Mouse (Mus musculus) hindbrain, embryonic 12.5 days (tissue): ENCODE data around the gene Aprt. TPM values are rescaled to one million over a fixed set of nuclear protein-coding genes. Genes with fewer than 3 reads are reported as not detected.

Experiments used
- ATAC-seq: fragments of 200-750 bp; cut with Nextera tagmentation; 2 replicates; pipeline ENCODE4 v1.8.0; 2017; ENCODE audit warnings: moderate TSS enrichment; ENCODE audit not compliant: low FRiP score
- H3K27ac ChIP-seq: fragments of 300-500 bp; sonication (generic); 2 replicates; pipeline ENCODE4 v1.5.1; 2016; ENCODE audit warnings: mild to moderate bottlenecking
- H3K27me3 ChIP-seq: fragments of 300-500 bp; sonication (generic); 2 replicates; pipeline ENCODE4 v1.6.1; 2016; ENCODE audit warnings: mild to moderate bottlenecking
- H3K36me3 ChIP-seq: fragments of 300-500 bp; sonication (generic); 2 replicates; pipeline ENCODE4 v1.6.1; 2016; ENCODE audit warnings: mild to moderate bottlenecking
- H3K4me1 ChIP-seq: fragments of 300-500 bp; sonication (generic); 2 replicates; pipeline ENCODE4 v1.6.1; 2016
- H3K4me2 ChIP-seq: fragments of 300-500 bp; sonication (generic); replicated peaks from 2 replicates; pipeline ENCODE4 v1.6.1; 2016; ENCODE audit warnings: mild to moderate bottlenecking
- H3K4me3 ChIP-seq: fragments of 300-500 bp; sonication (generic); 2 replicates; pipeline ENCODE4 v1.5.1; 2016; ENCODE audit warnings: mild to moderate bottlenecking
- H3K9ac ChIP-seq: fragments of 300-500 bp; sonication (generic); 2 replicates; pipeline ENCODE4 v1.6.1; 2016; ENCODE audit warnings: mild to moderate bottlenecking, moderate library complexity
- H3K9me3 ChIP-seq: fragments of 300-500 bp; sonication (generic); replicated peaks from 2 replicates; pipeline ENCODE4 v1.6.1; 2016; ENCODE audit warnings: mild to moderate bottlenecking
- WGBS: fragments of 180-500 bp; shearing (Covaris S2); methylation state at CpG from one replicate; pipeline ENCODE4 v1.1.7; 2016; 5-methylcytosine and 5-hydroxymethylcytosine counted together
- polyA plus RNA-seq: library from polyadenylated mRNA; unstranded; fragments of >200 nt; fragmentation: Nextera tagmentation; extraction: Ambion mirVana; gene quantifications from 2 replicates; pipeline ENCODE4 v1.2.1, GENCODE M21; 2016

The Aprt gene
- polyA plus RNA-seq, 1 experiment from 2014 or later, result 185 TPM

DNA sequence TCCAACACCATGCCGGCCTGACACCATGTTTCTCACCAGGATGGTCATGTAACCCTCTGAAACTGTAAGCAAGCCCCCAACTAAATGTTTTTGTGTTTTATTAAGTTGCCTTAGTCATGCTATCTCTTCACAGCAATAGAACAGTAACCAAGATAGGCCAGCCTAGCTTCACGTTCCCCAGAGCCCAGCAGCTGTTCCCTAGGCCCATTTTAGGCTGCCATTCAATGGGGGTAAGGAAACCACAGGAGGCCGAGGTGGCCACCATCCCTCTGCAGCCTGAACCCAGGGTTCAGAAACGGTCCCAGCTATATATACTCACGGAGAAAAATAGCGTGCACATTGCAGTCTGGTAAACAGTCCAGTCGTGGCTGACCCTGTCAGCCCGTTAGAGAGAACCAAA is 32.6 kb downstream of the Aprt start:
- no peak overlapping the region for H3K27ac ChIP-seq
- 93% methylated on average over 8 of the region's 8 CpGs for WGBS
- H3K4me1 ChIP-seq, result peaks cover 10% of the 10 kb centered on the region
- H3K9me3 ChIP-seq, result no peaks in the 10 kb centered on the region
- H3K4me2 ChIP-seq, result no peak overlapping the region
- H3K27me3 ChIP-seq, result 0 out of 2 replicates have a peak, but pooled peaks cover 4% of the 10 kb centered on the region
- H3K9ac ChIP-seq, result no peak overlapping the region
- no peak for ATAC-seq
- H3K4me3 ChIP-seq, result no peak overlapping the region
- no peaks in the 10 kb centered on the region for H3K36me3 ChIP-seq

DNA sequence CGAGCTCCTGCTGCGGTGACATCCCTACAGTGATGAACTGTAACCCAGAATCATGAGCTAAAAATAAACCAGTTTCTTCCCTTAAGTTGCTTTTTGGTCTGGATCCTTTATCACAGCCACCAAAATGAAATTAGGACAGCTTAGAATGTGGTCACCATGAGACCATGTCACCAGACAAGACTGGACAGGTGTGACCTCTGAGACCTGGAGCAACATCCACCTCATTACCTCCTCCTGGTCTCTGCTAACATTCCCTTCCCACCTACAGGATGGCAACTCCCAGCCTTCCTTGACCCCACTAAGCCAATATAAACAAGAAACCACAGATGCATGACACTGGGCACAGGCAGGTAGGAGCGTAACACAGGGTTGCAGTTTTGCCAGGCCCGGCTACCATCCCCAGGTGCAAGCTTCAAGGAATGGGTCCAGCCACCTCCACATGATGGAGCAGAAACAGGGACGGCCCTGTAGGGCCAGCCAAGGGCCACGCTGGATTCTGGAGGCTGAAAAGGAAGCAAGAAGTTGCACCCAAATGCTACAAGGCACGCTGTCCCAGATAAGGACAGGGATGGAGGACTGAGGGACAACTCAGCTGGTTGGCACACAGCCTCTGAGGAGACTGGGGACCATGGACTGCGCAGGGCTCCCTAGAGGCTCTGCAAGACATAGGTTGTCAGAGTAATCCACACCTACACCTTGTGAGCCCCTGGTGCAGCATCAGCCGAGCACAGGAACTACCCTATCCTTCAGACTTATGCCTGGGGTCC is 38.2 kb downstream of the Aprt start:
- WGBS, result 92% methylated on average over 9 of the region's 9 CpGs
- Histone ChIP-seq H3K9ac (no peak overlapping the region), H3K36me3 (no peaks in the 10 kb centered on the region), H3K9me3 (no peaks in the 10 kb centered on the region), H3K4me2 (no peak overlapping the region), H3K4me1 (no peaks in the 10 kb centered on the region), H3K4me3 (no peak overlapping the region), H3K27me3 (no peaks in the 10 kb centered on the region), H3K27ac (no peak overlapping the region)
- no peak for ATAC-seq

DNA sequence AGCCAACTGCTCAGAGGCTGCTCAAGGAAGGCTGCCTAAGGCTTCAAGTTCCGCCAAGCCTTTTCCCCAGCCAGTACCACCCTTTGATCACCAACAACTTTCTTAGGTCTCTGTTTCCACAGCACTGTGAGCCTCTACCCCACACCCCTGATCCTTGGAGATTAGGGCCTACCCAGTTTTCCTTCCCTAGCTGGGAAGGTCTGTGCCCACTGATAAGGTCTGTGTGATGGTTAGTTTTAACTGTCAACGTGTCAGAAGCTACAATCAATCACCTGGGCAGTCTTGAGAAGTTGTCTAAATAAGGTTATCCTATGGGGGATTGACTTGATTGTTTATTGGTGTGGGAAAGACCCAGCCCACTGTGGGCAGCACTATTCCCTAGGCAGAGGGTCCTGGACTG is 38.9 kb downstream of the Aprt start:
- no peak overlapping the region for H3K4me3 ChIP-seq
- no peak overlapping the region for H3K9ac ChIP-seq
- H3K9me3 ChIP-seq, result no peaks in the 10 kb centered on the region
- ATAC-seq, result no peak
- no peaks in the 10 kb centered on the region for H3K36me3 ChIP-seq
- H3K4me2 ChIP-seq, result no peak overlapping the region
- H3K4me1 ChIP-seq, result no peaks in the 10 kb centered on the region
- 89% methylated on average over 2 of the region's 2 CpGs for WGBS
- H3K27me3 ChIP-seq, result no peaks in the 10 kb centered on the region
- no peak overlapping the region for H3K27ac ChIP-seq

DNA sequence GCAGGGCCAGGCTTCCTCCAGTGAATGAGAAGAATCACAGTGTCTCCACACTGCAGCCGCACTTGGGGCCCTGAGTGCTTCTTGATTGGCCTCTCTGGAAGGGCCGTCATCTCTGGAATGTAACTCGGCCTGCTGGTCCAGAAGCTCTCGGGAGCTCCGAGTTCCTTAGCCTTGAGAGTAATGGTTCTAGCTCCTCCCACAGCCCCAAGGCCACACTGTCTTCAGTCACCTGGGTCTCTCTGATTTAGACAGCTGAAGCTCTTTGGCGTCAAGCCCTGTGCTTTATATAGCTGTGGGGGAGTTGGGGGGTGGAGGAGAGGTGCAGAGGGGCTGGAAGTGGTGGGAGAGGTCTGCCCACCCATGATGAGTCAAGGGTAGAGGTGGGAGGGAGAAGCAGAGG is 39.7 kb downstream of the Aprt start:
- Histone ChIP-seq H3K9me3 (no peaks in the 10 kb centered on the region), H3K4me2 (no peak overlapping the region), H3K36me3 (no peaks in the 10 kb centered on the region), H3K4me3 (no peak overlapping the region), H3K27me3 (no peaks in the 10 kb centered on the region), H3K27ac (no peak overlapping the region), H3K4me1 (no peaks in the 10 kb centered on the region), H3K9ac (no peak overlapping the region)
- ATAC-seq, result no peak
- WGBS, result 64% methylated on average over 6 of the region's 6 CpGs

DNA sequence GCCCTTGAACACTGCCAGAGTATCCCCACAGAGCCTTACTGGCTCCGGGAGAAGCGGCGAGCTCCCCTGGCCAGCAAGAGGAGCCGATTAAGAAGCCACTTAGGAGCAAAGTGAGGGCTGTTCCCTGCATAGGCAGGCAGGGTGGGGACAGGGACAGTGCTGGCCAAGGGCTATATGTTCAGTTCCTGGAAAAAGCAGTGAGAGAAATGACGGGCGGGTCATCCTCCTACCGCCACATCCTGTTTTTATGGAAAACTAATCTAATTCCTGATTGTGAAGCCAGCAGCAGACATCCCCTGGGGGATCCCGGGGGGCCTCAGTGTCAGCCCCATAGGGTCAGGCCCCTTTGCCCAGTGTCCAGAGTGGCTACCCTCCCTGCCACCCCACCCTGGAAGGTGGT is 45.4 kb downstream of the Aprt start:
- no peak for ATAC-seq
- Histone ChIP-seq H3K9me3 (no peaks in the 10 kb centered on the region; the same call in 1 of the 2 replicates), H3K9ac (no peak overlapping the region), H3K27me3 (no peaks in the 10 kb centered on the region), H3K36me3 (no peaks in the 10 kb centered on the region), H3K4me2 (no peak overlapping the region), H3K27ac (no peak overlapping the region), H3K4me3 (no peak overlapping the region), H3K4me1 (no peaks in the 10 kb centered on the region)
- 86% methylated on average over 8 of the region's 8 CpGs for WGBS

DNA sequence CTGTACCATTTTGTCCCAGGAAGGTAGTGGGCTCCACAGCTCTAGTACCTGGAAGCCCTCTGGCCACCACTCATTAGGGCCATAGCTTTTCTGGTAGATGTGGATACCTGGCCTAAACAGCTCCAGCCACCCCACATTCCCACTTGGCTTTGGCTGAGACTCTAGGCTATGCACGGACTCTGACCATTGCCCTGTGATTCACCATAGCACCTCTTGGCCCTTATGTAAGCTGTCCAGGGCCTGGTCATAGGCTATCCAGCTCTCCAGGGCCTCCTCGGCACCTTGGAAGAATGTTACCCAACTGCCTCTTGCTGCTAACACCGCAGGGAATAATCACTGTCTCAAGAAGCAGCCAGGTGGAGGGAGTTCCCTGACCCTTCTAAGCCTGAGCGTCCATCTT is 47.5 kb downstream of the Aprt start:
- 92% methylated on average over 4 of the region's 4 CpGs for WGBS
- Histone ChIP-seq H3K4me2 (no peak overlapping the region), H3K27ac (no peak overlapping the region), H3K27me3 (no peaks in the 10 kb centered on the region), H3K36me3 (no peaks in the 10 kb centered on the region), H3K4me1 (peaks cover 18% of the 10 kb centered on the region), H3K4me3 (no peak overlapping the region), H3K9me3 (no peaks in the 10 kb centered on the region; the same call in 1 of the 2 replicates), H3K9ac (no peak overlapping the region)
- ATAC-seq, result no peak

DNA sequence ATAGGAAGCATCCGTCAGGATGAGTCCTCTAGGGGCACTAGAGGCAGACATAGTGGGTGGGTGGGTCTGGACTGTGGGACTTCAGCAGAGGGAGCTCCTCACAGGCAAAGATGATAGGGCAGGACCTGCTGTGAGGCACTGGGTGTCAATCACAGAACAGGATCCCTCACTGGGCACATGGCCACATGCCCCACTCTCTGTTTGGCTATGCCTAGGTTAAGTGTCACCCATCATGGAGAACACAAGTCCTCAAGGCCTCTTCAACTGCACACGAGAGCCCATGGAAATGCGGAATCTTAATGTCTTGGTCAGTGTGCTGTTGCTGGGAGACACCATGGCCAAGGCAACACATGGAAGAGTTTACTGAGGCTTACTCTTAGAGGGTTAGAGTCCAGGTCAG is 48.8 kb downstream of the Aprt start:
- no peak overlapping the region for H3K4me3 ChIP-seq

DNA sequence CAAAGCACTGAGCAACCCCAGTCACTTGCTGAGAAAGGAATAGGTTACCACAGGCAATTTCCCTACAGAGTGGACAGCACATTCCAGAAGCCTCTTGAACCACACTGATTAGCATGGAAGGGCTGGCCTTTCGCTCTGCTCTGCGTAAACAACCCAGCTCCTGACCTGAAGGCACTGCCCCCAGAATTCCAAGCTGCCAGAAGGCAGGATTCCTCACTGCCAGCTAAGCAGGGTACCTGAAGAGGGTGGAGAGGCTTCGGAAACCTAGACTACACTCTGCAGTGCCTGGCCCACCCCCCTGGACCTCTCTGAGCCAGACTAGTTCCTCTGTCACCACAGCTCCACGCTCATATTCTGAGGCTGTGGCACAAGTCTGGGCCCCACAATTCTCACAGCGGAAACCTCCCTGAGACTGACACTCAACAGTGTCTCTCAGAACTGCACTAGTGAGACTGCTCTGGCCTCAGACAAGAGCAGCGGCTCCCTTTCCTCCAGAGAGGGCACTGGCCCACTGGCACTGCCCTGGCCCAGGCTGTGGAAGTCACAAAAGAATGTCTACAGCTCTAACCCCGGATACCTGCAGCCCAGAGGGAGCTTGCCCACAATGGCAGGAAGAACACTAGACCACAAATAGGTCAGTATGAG is 50.1 kb downstream of the Aprt start:
- ATAC-seq, result no peak
- Histone ChIP-seq H3K9ac (no peak overlapping the region), H3K4me2 (no peak overlapping the region), H3K9me3 (no peaks in the 10 kb centered on the region; the same call in 1 of the 2 replicates), H3K4me3 (no peak overlapping the region), H3K4me1 (peaks cover 35% of the 10 kb centered on the region), H3K27ac (no peak overlapping the region), H3K27me3 (no peaks in the 10 kb centered on the region), H3K36me3 (no peaks in the 10 kb centered on the region)
- 69% methylated on average over 7 of the region's 7 CpGs for WGBS

More for the DNA sequence above, 48.8 kb downstream of the Aprt start:
- Histone ChIP-seq H3K4me1 (peaks cover 30% of the 10 kb centered on the region), H3K27ac (no peak overlapping the region), H3K9me3 (no peaks in the 10 kb centered on the region; the same call in 1 of the 2 replicates), H3K9ac (no peak overlapping the region), H3K27me3 (no peaks in the 10 kb centered on the region), H3K4me2 (no peak overlapping the region), H3K36me3 (no peaks in the 10 kb centered on the region)
- WGBS, result 92% methylated on average over 3 of the region's 3 CpGs
- ATAC-seq, result no peak

DNA sequence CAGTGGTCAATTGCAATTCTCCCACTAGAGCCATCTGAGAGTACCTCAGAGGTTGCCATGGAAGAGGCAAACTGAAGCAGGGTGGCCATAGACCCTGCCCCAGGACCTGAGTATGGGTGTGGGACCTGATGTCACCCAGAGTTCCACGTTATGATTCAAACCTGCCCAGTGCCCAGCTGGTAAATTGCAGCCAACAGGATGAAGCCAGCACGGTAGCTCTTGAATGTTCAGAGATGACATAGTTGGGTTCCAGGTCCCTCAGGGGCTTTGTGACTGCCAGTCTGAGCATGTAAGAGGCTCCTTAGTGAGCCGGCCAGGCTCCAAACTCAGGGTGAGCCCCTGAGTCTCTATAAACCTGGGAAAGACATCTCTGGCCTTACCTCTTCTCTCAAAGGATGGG is 50.6 kb downstream of the Aprt start:
- no peak overlapping the region for H3K4me3 ChIP-seq
- WGBS, result 74% methylated on average over 3 of the region's 3 CpGs
- peaks cover 35% of the 10 kb centered on the region for H3K4me1 ChIP-seq
- no peaks in the 10 kb centered on the region for H3K27me3 ChIP-seq
- H3K27ac ChIP-seq, result no peak overlapping the region
- H3K4me2 ChIP-seq, result no peak overlapping the region
- no peak for ATAC-seq
- no peaks in the 10 kb centered on the region for H3K36me3 ChIP-seq
- no peak overlapping the region for H3K9ac ChIP-seq
- H3K9me3 ChIP-seq, result no peaks in the 10 kb centered on the region; the same call in 1 of the 2 replicates

DNA sequence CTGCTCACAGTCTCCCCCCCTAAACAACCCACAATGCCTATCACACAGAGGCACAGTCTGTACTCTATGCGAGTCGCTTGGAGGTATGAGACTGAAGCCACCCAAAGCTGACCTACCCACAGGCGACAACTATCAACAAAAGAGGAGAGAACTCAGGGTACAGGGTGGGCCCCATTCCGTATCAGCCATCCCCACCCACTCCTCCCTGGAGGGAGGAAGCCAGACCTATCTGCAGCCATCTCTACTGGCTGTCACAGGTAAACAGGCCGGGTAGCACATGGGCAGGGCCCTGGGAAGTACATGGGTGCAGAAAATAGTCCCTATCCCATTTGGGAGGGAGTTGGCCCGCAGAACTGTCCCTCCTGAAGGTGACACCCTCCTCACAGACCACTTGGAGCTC is 51.7 kb downstream of the Aprt start:
- Histone ChIP-seq H3K4me2 (no peak overlapping the region), H3K9ac (no peak overlapping the region), H3K4me3 (no peak overlapping the region), H3K9me3 (no peaks in the 10 kb centered on the region; the same call in 1 of the 2 replicates), H3K4me1 (peaks cover 40% of the 10 kb centered on the region), H3K36me3 (no peaks in the 10 kb centered on the region), H3K27me3 (no peaks in the 10 kb centered on the region), H3K27ac (no peak overlapping the region)
- no peak for ATAC-seq
- WGBS, result 76% methylated on average over 6 of the region's 6 CpGs
